Comparison of ENCODE assay signal across 22 mouse cellular contexts in the genomic region with DNA sequence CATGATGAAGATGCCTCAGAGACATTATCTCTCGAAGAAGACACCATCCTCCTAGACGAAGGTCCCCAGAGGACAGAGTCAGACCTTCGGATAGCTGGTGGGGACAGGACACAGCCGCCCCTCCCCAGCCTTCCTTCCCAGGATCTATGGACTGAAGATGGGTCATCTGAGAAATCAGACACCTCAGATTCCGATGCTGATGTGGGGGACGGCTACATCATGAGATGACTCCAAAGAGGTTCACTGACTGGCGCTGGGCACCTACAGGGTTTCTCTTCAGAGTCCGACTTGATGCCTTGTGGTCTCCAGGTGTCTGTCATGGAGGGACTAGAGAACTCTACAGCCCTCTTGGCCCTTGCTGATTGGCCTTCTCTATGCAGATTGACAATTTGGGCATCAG. TPM values are rescaled to one million over a fixed set of nuclear protein-coding genes. Genes with fewer than 3 reads are reported as not detected.
DNase-seq lines count a peak whose midpoint lies in the region; ATAC-seq and TF ChIP-seq lines count a peak whose summit lies in the region.
"Had no signal": no experiment of that assay in that cellular context is flagged by ENCODE, and none has a peak within 500 bp of the region (broad histone marks: within the 10 kb centered on the region; RNA-seq: fewer than 3 reads in every experiment).

No protein-coding gene starts in this region.

- H3K4me3 ChIP-seq in kidney, postnatal 0 days (replicated peaks; ENCODE audit: low read depth, low read length) = no peak overlapping the region
- H3K4me3 ChIP-seq in liver, embryonic 15.5 days (replicated peaks) = no peak overlapping the region
- H3K4me3 ChIP-seq in liver, postnatal 0 days (ENCODE audit: low read depth, low read length) = no peak overlapping the region
- H3K4me3 ChIP-seq: embryonic facial prominence, embryonic 13.5 days; embryonic facial prominence, embryonic 15.5 days; erythroblast, embryonic 14.5 days; forebrain, embryonic 10.5 days; forebrain, embryonic 12.5 days had no signal

- 87% methylated on average over 8 of the region's 8 CpGs for WGBS in kidney, postnatal 0 days
- WGBS in liver, embryonic 15.5 days (ENCODE audit: insufficient replicate concordance) = 84% methylated on average over 8 of the region's 8 CpGs
- WGBS in liver, postnatal 0 days (ENCODE audit: insufficient replicate concordance) = 89% methylated on average over 8 of the region's 8 CpGs

- H3K9me3 ChIP-seq in kidney, postnatal 0 days (replicated peaks; ENCODE audit: low read length) = no peaks in the 10 kb centered on the region
- no peaks in the 10 kb centered on the region for H3K9me3 ChIP-seq in liver, embryonic 15.5 days (replicated peaks)
- no peaks in the 10 kb centered on the region for H3K9me3 ChIP-seq in liver, postnatal 0 days (ENCODE audit: low read length)
- H3K9me3 ChIP-seq: embryonic facial prominence, embryonic 13.5 days; embryonic facial prominence, embryonic 15.5 days; forebrain, embryonic 10.5 days; forebrain, embryonic 12.5 days had no signal

- peaks cover 8% of the 10 kb centered on the region; the same call in 1 of the 2 replicates for H3K4me1 ChIP-seq in kidney, postnatal 0 days (replicated peaks; ENCODE audit: insufficient read depth, low read length)
- peaks cover 57% of the 10 kb centered on the region for H3K4me1 ChIP-seq in liver, embryonic 15.5 days (replicated peaks)
- H3K4me1 ChIP-seq in liver, postnatal 0 days (ENCODE audit: insufficient read depth) = peaks cover 18% of the 10 kb centered on the region

- TF ChIP-seq EP300 in liver, postnatal 0 days (IDR thresholded peaks at IDR 0.05; ENCODE audit: low read depth) = no peak

- no peak for TF ChIP-seq CTCF in kidney, postnatal 0 days (IDR thresholded peaks at IDR 0.05; ENCODE audit: low read depth)
- TF ChIP-seq CTCF in liver, postnatal 0 days (IDR thresholded peaks at IDR 0.05; ENCODE audit: low read depth) = no peak

- DNase-seq in kidney, postnatal 0 days (ENCODE audit: low spot score) = no peak
- DNase-seq in kidney, adult 8-10 months = no peak
- DNase-seq in liver, postnatal 0 days = no peak
- DNase-seq: adrenal gland, postnatal 10 days; adrenal gland, postnatal 25 days; cerebellum, adult 11 months; cerebellum, adult 18-20 months; cerebellum, adult 8-10 months; cerebellum, adult 9-11 months; cerebellum, postnatal 36 days; embryo, embryonic 11 days had no signal

- peaks cover 9% of the 10 kb centered on the region; the same call in 1 of the 2 replicates for H3K36me3 ChIP-seq in kidney, postnatal 0 days (ENCODE audit: insufficient read depth, low read length)
- peaks cover 68% of the 10 kb centered on the region for H3K36me3 ChIP-seq in liver, embryonic 15.5 days (replicated peaks)
- H3K36me3 ChIP-seq in liver, postnatal 0 days (replicated peaks; ENCODE audit: insufficient read depth, low read length) = peaks cover 39% of the 10 kb centered on the region

- ATAC-seq in kidney, postnatal 0 days (replicated peaks; ENCODE audit: low FRiP score, low read depth) = no peak
- ATAC-seq in liver, embryonic 15.5 days (ENCODE audit: insufficient read depth) = no peak
- ATAC-seq in liver, postnatal 0 days = no peak
- ATAC-seq: forebrain, embryonic 14.5 days; forebrain, embryonic 16.5 days had no signal

- H3K4me2 ChIP-seq in kidney, postnatal 0 days (ENCODE audit: low read length) = no peak overlapping the region
- H3K4me2 ChIP-seq in liver, embryonic 15.5 days = no peak overlapping the region
- H3K4me2 ChIP-seq in liver, postnatal 0 days (ENCODE audit: low read depth, low read length) = no peak overlapping the region
- H3K4me2 ChIP-seq: embryonic facial prominence, embryonic 13.5 days; embryonic facial prominence, embryonic 15.5 days; forebrain, embryonic 12.5 days had no signal

- H3K9ac ChIP-seq in kidney, postnatal 0 days (ENCODE audit: low read depth, low read length) = no peak overlapping the region
- no peak overlapping the region for H3K9ac ChIP-seq in liver, embryonic 15.5 days
- H3K9ac ChIP-seq in liver, postnatal 0 days (replicated peaks) = no peak overlapping the region
- H3K9ac ChIP-seq: embryonic facial prominence, embryonic 13.5 days; embryonic facial prominence, embryonic 15.5 days; forebrain, embryonic 12.5 days had no signal

- no peaks in the 10 kb centered on the region for H3K27me3 ChIP-seq in kidney, postnatal 0 days (ENCODE audit: insufficient read depth, low read length)
- no peaks in the 10 kb centered on the region for H3K27me3 ChIP-seq in liver, embryonic 15.5 days
- H3K27me3 ChIP-seq in liver, postnatal 0 days (ENCODE audit: insufficient read depth, low read length) = no peaks in the 10 kb centered on the region
- H3K27me3 ChIP-seq: embryonic facial prominence, embryonic 13.5 days; embryonic facial prominence, embryonic 15.5 days had no signal

- H3K27ac ChIP-seq in kidney, postnatal 0 days = 0 out of 2 replicates have a peak overlapping the region, but pooled peaks have one; percentile 36
- H3K27ac ChIP-seq in liver, embryonic 15.5 days (replicated peaks) = peak overlapping the region; percentile 39
- H3K27ac ChIP-seq in liver, postnatal 0 days (ENCODE audit: low read depth) = no peak overlapping the region
- H3K27ac ChIP-seq: forebrain, embryonic 10.5 days; forebrain, embryonic 12.5 days had no signal

RNA-seq across cellular contexts. Expression of a gene that starts 1.8 kb away (rescaled TPM):
- polyA plus RNA-seq in kidney, postnatal 0 days (2015; fragmentation: Nextera tagmentation; extraction: Ambion mirVana) = 44.6 and 46.1 TPM in 2 replicates
- polyA plus RNA-seq in liver, embryonic 15.5 days (2015; fragmentation: Nextera tagmentation; extraction: Ambion mirVana) = 29.9 and 34.7 TPM in 2 replicates
- 25.5 and 26.4 TPM in 2 replicates for polyA plus RNA-seq in liver, postnatal 0 days (2015; fragmentation: Nextera tagmentation; extraction: Ambion mirVana)

RNA-seq across cellular contexts. Expression of a gene that starts 12.7 kb away (rescaled TPM):
- polyA plus RNA-seq in kidney, postnatal 0 days (2015; fragmentation: Nextera tagmentation; extraction: Ambion mirVana) = 0.33 TPM in 1 of 2 replicates, not detected in the other
- polyA plus RNA-seq in liver, embryonic 15.5 days (2015; fragmentation: Nextera tagmentation; extraction: Ambion mirVana) = 0.31 TPM in 1 of 2 replicates, not detected in the other
- not detected in 2 replicates for polyA plus RNA-seq in liver, postnatal 0 days (2015; fragmentation: Nextera tagmentation; extraction: Ambion mirVana)
- polyA plus RNA-seq: adrenal gland, adult 2 months; C2C12; embryonic facial prominence, embryonic 11.5 days; embryonic facial prominence, embryonic 13.5 days; embryonic facial prominence, embryonic 15.5 days; erythroblast, embryonic 14.5 days; forebrain, embryonic 10.5 days; forebrain, embryonic 12.5 days; forebrain, embryonic 14.5 days; forebrain, embryonic 16.5 days had no signal

RNA-seq across cellular contexts. Expression of a gene that starts 31.6 kb away (rescaled TPM):
- 60.7 and 61.9 TPM in 2 replicates for polyA plus RNA-seq in kidney, postnatal 0 days (2015; fragmentation: Nextera tagmentation; extraction: Ambion mirVana)
- polyA plus RNA-seq in liver, embryonic 15.5 days (2015; fragmentation: Nextera tagmentation; extraction: Ambion mirVana) = 86.9 and 90.8 TPM in 2 replicates
- polyA plus RNA-seq in liver, postnatal 0 days (2015; fragmentation: Nextera tagmentation; extraction: Ambion mirVana) = 107 and 113 TPM in 2 replicates
